Mouse (Mus musculus) spleen, postnatal 14 days (tissue): ENCODE results near the gene Uts2.
"Not testable (repeated sequence)": the region's sequence is repeated elsewhere in the genome, so short reads cannot be mapped to it uniquely, and the experiment has no call there.

ENCODE experiments used
- DNase-seq, 2 experiments: peaks; one replicate each; pipeline ENCODE4 v3.0.0; 2021 to 2022; ENCODE audit warnings: low spot score in 2 of 2

The Uts2 gene

GRCm38 (mm10) chr4:151015946-151016345 lies 19.0 kb downstream of the Uts2 start:
- DNase-seq, result no peak

- DNase-seq, result not testable (repeated sequence)
Observed at GRCm38 (mm10) chr4:151017356-151017755, 20.5 kb downstream of the Uts2 start.

GRCm38 (mm10) chr4:151024152-151024551 lies 27.3 kb downstream of the Uts2 start:
- DNase-seq, result no peak

- no peak for DNase-seq
Observed at GRCm38 (mm10) chr4:151027001-151027400, 30.1 kb downstream of the Uts2 start.

- no peak for DNase-seq
Observed at GRCm38 (mm10) chr4:151036521-151036920, 39.6 kb downstream of the Uts2 start.

- DNase-seq, result no peak
Observed at GRCm38 (mm10) chr4:151037800-151038199, 40.9 kb downstream of the Uts2 start.

- DNase-seq, result no peak
Observed at GRCm38 (mm10) chr4:151041506-151041905, 44.6 kb downstream of the Uts2 start.

GRCm38 (mm10) chr4:151043281-151043680 lies 46.4 kb downstream of the Uts2 start:
- DNase-seq, result no peak

GRCm38 (mm10) chr4:151044037-151044943 lies 47.4 kb downstream of the Uts2 start, which contains the start of gene Per3:
Per3 (minus strand) TSS chr4:151044665.
- DNase-seq, result peak; percentile 91 to 93

GRCm38 (mm10) chr4:151044944-151045570 lies 48.2 kb downstream of the Uts2 start:
- no peak for DNase-seq

- DNase-seq, result no peak
Observed at GRCm38 (mm10) chr4:151046524-151046923, 49.6 kb downstream of the Uts2 start.

GRCm38 (mm10) chr4:151051162-151051561 lies 54.3 kb downstream of the Uts2 start:
- no peak for DNase-seq
